Mouse (Mus musculus): Measurements from ENCODE around the gene Elmo1. TPM values are rescaled to one million over a fixed set of nuclear protein-coding genes. Genes with fewer than 3 reads are reported as not detected.

Elmo1 gene
- polyA plus RNA-seq, 1 experiment, result not detected

DNA sequence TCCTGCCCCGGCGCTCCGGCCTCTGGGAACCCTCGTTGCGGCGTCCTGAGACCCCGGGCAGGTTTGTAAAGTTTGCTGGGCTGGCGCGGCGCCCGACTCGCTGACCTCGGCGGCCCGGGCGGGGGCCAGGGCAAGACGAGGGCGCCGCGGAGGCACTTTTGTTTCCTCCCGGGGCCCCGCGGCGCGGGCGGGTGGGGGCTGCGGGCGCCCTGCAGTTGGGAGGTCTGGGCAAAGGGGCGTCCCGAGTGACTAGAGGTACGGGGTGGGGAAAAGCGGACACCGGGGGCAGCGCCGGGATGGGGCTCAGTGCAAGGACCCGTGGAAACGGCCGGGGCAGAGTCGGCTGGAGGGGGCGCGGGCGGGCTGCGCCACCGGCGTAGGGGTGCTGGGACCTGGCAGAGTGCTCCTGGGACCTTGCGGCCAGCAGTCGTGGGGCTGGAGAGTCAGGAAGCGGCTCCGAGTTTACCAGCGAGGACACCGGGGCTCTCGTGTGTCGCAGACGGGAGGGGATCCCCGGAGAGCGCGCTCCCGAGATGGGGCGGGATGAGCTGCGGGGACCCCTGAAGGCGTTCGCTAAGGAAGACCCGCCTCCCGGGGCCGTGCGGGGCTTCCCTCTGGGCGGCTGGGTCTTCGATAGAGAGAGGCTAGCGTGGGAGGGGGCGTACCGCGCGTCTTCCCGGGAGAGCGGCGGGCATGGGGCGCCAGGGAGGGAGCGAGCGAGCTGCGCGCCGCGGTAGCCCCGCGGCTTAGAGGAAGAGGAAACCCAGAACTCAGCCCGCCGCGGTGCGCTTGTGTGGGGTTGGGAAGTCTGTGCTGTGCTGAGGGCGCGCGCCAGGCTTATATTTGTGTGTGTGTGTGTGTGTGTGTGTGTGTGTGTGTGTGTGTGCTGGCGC is 561 bp downstream of the Elmo1 start:
- no peak overlapping the region for H3ac ChIP-seq (ENCODE audit: control insufficient read depth, insufficient read length, low read depth)
- no peaks in the 10 kb centered on the region for H3K79me3 ChIP-seq (ENCODE audit: low read depth)
- TF ChIP-seq MYOD1 (IDR thresholded peaks at IDR 0.05; ENCODE audit: control insufficient read depth, insufficient read length, low read depth) (no peak), USF1 (IDR thresholded peaks at IDR 0.05; ENCODE audit: low read depth) (no peak), MAX (IDR thresholded peaks at IDR 0.05) (no peak), CTCF (IDR thresholded peaks at IDR 0.05; ENCODE audit: control insufficient read depth, insufficient read depth, insufficient read length) (no peak), CEBPB (IDR thresholded peaks at IDR 0.05; ENCODE audit: low read depth) (no peak)
- no peaks in the 10 kb centered on the region for H3K36me3 ChIP-seq (ENCODE audit: control insufficient read depth, insufficient read depth)
- no peaks in the 10 kb centered on the region for H3K79me2 ChIP-seq (ENCODE audit: control insufficient read depth, insufficient read depth)
- no peak overlapping the region for H3K4me3 ChIP-seq (ENCODE audit: insufficient read depth, poor library complexity, severe bottlenecking)
- no peaks in the 10 kb centered on the region for H3K27me3 ChIP-seq (ENCODE audit: control insufficient read depth, insufficient read depth, insufficient read length)

- H3K27me3 ChIP-seq (ENCODE audit: control insufficient read depth, insufficient read depth, insufficient read length), result no peaks in the 10 kb centered on the region
- no peaks in the 10 kb centered on the region for H3K36me3 ChIP-seq (ENCODE audit: control insufficient read depth, insufficient read depth)
- H3K4me3 ChIP-seq (ENCODE audit: insufficient read depth, poor library complexity, severe bottlenecking), result no peak overlapping the region
- no peak for TF ChIP-seq MYOG (IDR thresholded peaks at IDR 0.05; ENCODE audit: control insufficient read depth, extremely low read depth, insufficient read length)
- no peak for TF ChIP-seq CEBPB (IDR thresholded peaks at IDR 0.05; ENCODE audit: low read depth)
- TF ChIP-seq FOSL1 (IDR thresholded peaks at IDR 0.05; ENCODE audit: insufficient read depth, low read length, poor library complexity, severe bottlenecking), result no peak
- no peak for TF ChIP-seq MAX (IDR thresholded peaks at IDR 0.05)
- TF ChIP-seq USF1 (IDR thresholded peaks at IDR 0.05; ENCODE audit: low read depth), result no peak
- no peak for TF ChIP-seq MYOD1 (IDR thresholded peaks at IDR 0.05; ENCODE audit: control insufficient read depth, insufficient read length, low read depth)
- no peak for TF ChIP-seq CTCF (IDR thresholded peaks at IDR 0.05; ENCODE audit: control insufficient read depth, insufficient read depth, insufficient read length)
- H3K79me2 ChIP-seq (ENCODE audit: control insufficient read depth, insufficient read depth), result no peaks in the 10 kb centered on the region
- no peak overlapping the region for H3ac ChIP-seq (ENCODE audit: control insufficient read depth, insufficient read length, low read depth)
- H3K79me3 ChIP-seq (ENCODE audit: low read depth), result no peaks in the 10 kb centered on the region
Measured at GRCm38 (mm10) chr13:20091604-20091926, 1.2 kb downstream of the Elmo1 start.

DNA sequence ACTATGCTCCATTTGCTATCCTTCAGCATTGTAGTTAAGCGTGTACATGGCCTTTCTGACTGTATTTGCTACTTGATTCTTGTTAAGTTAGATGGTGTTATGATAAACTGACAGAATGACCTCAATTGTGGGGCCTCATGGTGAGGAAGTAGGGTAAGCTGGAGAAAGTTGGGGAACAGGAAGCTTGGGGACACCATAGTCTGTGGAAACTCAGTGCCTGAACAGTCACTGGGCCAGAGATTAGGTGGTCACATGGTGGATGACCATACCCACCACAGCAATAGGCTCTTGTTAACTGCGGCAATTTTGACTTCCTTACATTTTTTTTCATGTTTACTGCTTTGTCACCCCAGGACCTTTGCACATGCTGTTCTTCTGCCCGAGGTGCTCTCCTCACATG is 1.9 kb downstream of the Elmo1 start:
- Histone ChIP-seq H3K36me3 (ENCODE audit: control insufficient read depth, insufficient read depth) (no peaks in the 10 kb centered on the region), H3K79me2 (ENCODE audit: control insufficient read depth, insufficient read depth) (no peaks in the 10 kb centered on the region), H3K4me3 (ENCODE audit: insufficient read depth, poor library complexity, severe bottlenecking) (no peak overlapping the region), H3K27me3 (ENCODE audit: control insufficient read depth, insufficient read depth, insufficient read length) (no peaks in the 10 kb centered on the region), H3K79me3 (ENCODE audit: low read depth) (no peaks in the 10 kb centered on the region), H3ac (ENCODE audit: control insufficient read depth, insufficient read length, low read depth) (no peak overlapping the region)
- no peak for TF ChIP-seq MYOD1 (IDR thresholded peaks at IDR 0.05; ENCODE audit: control insufficient read depth, insufficient read length, low read depth)

DNA sequence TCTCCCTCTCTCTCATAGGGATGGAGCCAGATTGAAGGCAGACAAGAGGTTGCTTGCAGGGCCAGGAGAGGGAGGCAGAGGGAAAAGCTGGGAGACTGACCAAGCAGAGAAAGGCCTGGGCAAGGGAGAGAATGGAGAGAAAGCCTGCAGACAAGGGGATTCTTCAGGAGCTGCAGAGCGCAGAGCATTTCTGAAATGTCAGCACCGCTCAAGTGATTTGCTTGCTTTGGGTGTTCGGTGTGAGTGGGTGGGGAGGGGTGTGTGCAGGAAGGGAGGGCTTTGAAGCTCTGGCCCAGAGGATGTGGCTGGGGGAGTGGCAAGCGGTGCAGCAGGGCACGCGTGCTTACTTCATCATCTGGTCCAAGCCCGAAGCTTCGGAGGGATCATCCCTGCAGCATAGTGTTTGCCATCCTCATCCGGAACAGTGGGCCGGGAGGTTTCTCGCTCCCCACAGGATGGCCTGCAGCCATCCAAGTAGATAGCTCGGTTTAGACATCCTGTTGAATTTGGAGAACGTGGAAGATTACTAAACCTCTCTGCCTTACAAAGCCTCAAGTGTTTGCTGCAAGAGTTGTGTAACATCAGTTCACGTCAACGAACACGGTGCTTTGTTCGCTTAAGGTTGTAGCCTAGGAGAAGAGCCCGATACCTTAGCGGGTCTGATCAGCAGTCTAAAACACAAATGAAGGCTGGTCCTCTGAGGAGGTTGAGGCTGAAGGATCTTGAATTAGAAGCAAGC is 3.1 kb downstream of the Elmo1 start:
- Histone ChIP-seq H3K27me3 (ENCODE audit: control insufficient read depth, insufficient read depth, insufficient read length) (no peaks in the 10 kb centered on the region), H3K4me3 (ENCODE audit: insufficient read depth, poor library complexity, severe bottlenecking) (no peak overlapping the region), H3K36me3 (ENCODE audit: control insufficient read depth, insufficient read depth) (no peaks in the 10 kb centered on the region), H3K79me2 (ENCODE audit: control insufficient read depth, insufficient read depth) (no peaks in the 10 kb centered on the region), H3ac (ENCODE audit: control insufficient read depth, insufficient read length, low read depth) (no peak overlapping the region), H3K79me3 (ENCODE audit: low read depth) (no peaks in the 10 kb centered on the region)
- no peak for TF ChIP-seq MAX (IDR thresholded peaks at IDR 0.05)

DNA sequence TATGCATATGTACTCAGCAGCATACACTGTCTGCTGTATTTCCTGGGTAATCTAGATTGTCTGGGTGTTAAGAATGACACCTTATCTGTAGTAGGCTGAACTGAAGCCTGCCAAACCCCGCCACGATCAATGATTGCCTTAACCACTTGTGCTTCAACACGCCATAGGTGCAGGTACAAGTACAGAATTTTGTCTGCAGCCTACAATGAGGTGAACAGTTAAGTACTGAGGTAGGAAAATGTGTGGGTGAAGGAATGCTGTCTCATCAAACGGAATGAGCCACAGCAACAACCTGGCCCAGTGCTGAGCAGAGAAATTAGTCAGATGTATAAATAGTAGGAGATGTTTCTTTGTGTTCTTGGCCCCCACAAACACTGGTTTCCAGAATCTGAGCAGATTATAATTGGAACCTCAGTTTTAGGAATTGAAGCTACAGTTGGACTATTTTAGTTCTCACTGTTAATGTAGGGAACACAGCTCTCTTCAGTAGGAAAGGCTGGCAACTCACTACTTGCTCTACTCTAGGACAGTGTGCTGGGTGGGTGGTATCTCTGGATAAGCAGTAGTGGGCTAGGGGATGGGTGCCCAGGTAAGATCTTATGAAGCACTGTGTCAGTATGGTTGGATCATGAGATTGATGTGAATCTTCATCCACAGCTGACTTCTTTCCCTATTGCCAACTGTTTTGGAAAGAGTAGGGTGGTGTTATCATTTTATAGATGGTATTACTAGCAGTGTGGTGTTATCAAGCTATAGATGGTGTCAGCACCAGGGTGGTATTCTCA is 4.7 kb downstream of the Elmo1 start:
- H3K79me2 ChIP-seq (ENCODE audit: control insufficient read depth, insufficient read depth), result no peaks in the 10 kb centered on the region
- H3K79me3 ChIP-seq (ENCODE audit: low read depth), result no peaks in the 10 kb centered on the region
- H3K4me3 ChIP-seq (ENCODE audit: insufficient read depth, poor library complexity, severe bottlenecking), result no peak overlapping the region
- no peak overlapping the region for H3ac ChIP-seq (ENCODE audit: control insufficient read depth, insufficient read length, low read depth)
- TF ChIP-seq CTCF (IDR thresholded peaks at IDR 0.05; ENCODE audit: control insufficient read depth, insufficient read depth, insufficient read length), result no peak
- no peak for TF ChIP-seq CEBPB (IDR thresholded peaks at IDR 0.05; ENCODE audit: low read depth)
- no peak for TF ChIP-seq MAX (IDR thresholded peaks at IDR 0.05)
- TF ChIP-seq USF1 (IDR thresholded peaks at IDR 0.05; ENCODE audit: low read depth), result no peak
- TF ChIP-seq MYOG (IDR thresholded peaks at IDR 0.05; ENCODE audit: control insufficient read depth, extremely low read depth, insufficient read length), result no peak
- TF ChIP-seq FOSL1 (IDR thresholded peaks at IDR 0.05; ENCODE audit: insufficient read depth, low read length, poor library complexity, severe bottlenecking), result no peak
- no peak for TF ChIP-seq MYOD1 (IDR thresholded peaks at IDR 0.05; ENCODE audit: control insufficient read depth, insufficient read length, low read depth)
- no peaks in the 10 kb centered on the region for H3K27me3 ChIP-seq (ENCODE audit: control insufficient read depth, insufficient read depth, insufficient read length)
- H3K36me3 ChIP-seq (ENCODE audit: control insufficient read depth, insufficient read depth), result no peaks in the 10 kb centered on the region

Measured in C2C12 (cell line).